Mouse (Mus musculus) kidney, adult 2 months (tissue): ENCODE measurements around the gene Actl10. TPM values are rescaled to one million over a fixed set of nuclear protein-coding genes. Genes with fewer than 3 reads are reported as not detected.
A peak's percentile ranks its signal among the peaks of the same experiment; 100 is the strongest.

Experiments
- DNase-seq: peaks from one replicate; pipeline ENCODE4 v3.0.0; 2021
- H3K27ac ChIP-seq: fragments of 200-500 bp; 2 replicates; pipeline ENCODE4 v1.5.1; 2012; ENCODE audit warnings: low read depth, low read length, control low read depth, inconsistent platforms; ENCODE audit not compliant: insufficient read depth
- H3K27me3 ChIP-seq: fragments of 200-500 bp; replicated peaks from 2 replicates; pipeline ENCODE4 v1.6.1; 2012; ENCODE audit warnings: mild to moderate bottlenecking, moderate library complexity, low read length, inconsistent platforms; ENCODE audit not compliant: control insufficient read depth, insufficient read depth
- H3K36me3 ChIP-seq: fragments of 200-500 bp; 2 replicates; pipeline ENCODE4 v1.6.1; 2012; ENCODE audit warnings: mild to moderate bottlenecking, moderate library complexity, low read length, inconsistent platforms; ENCODE audit not compliant: control insufficient read depth, insufficient read depth
- H3K4me1 ChIP-seq: fragments of 200-500 bp; 2 replicates; pipeline ENCODE4 v1.6.1; 2011; ENCODE audit warnings: low read length; ENCODE audit not compliant: control insufficient read depth, insufficient read depth
- H3K4me3 ChIP-seq: fragments of 200-500 bp; 2 replicates; pipeline ENCODE4 v1.5.1; 2011; ENCODE audit warnings: mild to moderate bottlenecking, low read depth, low read length, control low read depth; ENCODE audit not compliant: insufficient read depth
- CTCF ChIP-seq: fragments of 200-500 bp; conservative IDR thresholded peaks from 2 replicates; pipeline ENCODE4 v1.5.1; 2011; ENCODE audit warnings: low read depth, mild to moderate bottlenecking, control low read depth, low read length, moderate library complexity, mixed read lengths; ENCODE audit not compliant: insufficient read depth, insufficient read length
- POLR2A ChIP-seq: fragments of 200-500 bp; IDR thresholded peaks from one replicate; pipeline ENCODE4 v1.6.1; 2011; ENCODE audit warnings: low read depth, low read length, control low read depth
- WGBS: fragments of 180-500 bp; shearing (Covaris S2); methylation state at CpG from one replicate; pipeline ENCODE4 v1.1.7; 2018; 5-methylcytosine and 5-hydroxymethylcytosine counted together
- polyA plus RNA-seq: library from polyadenylated mRNA; depleted of rRNA; stranded (reverse); fragments of >200 nt; gene quantifications from 2 replicates; pipeline ENCODE4 v1.2.3, GENCODE M21; 2012

The Actl10 gene
- polyA plus RNA-seq, 1 experiment, result not detected

- Histone ChIP-seq H3K36me3 (no peaks in the 10 kb centered on the region), H3K27me3 (no peaks in the 10 kb centered on the region), H3K27ac (no peak overlapping the region), H3K4me3 (no peak overlapping the region), H3K4me1 (no peaks in the 10 kb centered on the region; the same call in 1 of the 2 replicates)
- TF ChIP-seq CTCF (no peak), POLR2A (no peak)
- WGBS, result 95% methylated on average over 3 of the region's 3 CpGs
- no peak for DNase-seq
These were observed 14.0 kb downstream of the Actl10 start for GRCm38 (mm10) chr2:154565562-154565961.

GRCm38 (mm10) chr2:154566641-154567040, 15.1 kb downstream of the Actl10 start:
- H3K4me1 ChIP-seq, result no peaks in the 10 kb centered on the region; the same call in 1 of the 2 replicates
- WGBS, result 47% methylated on average over 8 of the region's 8 CpGs
- H3K27ac ChIP-seq, result peak overlapping the region; percentile 48; the same call in 1 of the 2 replicates
- H3K27me3 ChIP-seq, result no peaks in the 10 kb centered on the region
- peak; percentile 65 for DNase-seq
- no peaks in the 10 kb centered on the region for H3K36me3 ChIP-seq
- TF ChIP-seq CTCF (no peak), POLR2A (no peak)
- no peak overlapping the region for H3K4me3 ChIP-seq

- Histone ChIP-seq H3K4me1 (no peaks in the 10 kb centered on the region; the same call in 1 of the 2 replicates), H3K27ac (no peak overlapping the region), H3K4me3 (no peak overlapping the region), H3K36me3 (no peaks in the 10 kb centered on the region), H3K27me3 (no peaks in the 10 kb centered on the region)
- DNase-seq, result no peak
- WGBS, result 48% methylated on average over 2 of the region's 2 CpGs
- TF ChIP-seq CTCF (no peak), POLR2A (no peak)
These were observed 16.2 kb downstream of the Actl10 start for GRCm38 (mm10) chr2:154567766-154568165.

GRCm38 (mm10) chr2:154568329-154569070, 16.9 kb downstream of the Actl10 start:
- no peak overlapping the region for H3K27ac ChIP-seq
- WGBS, result 59% methylated on average over 10 of the region's 10 CpGs
- DNase-seq, result no peak

GRCm38 (mm10) chr2:154569071-154569748, 17.6 kb downstream of the Actl10 start:
- Histone ChIP-seq H3K4me3 (peak overlapping the region; percentile 45), H3K4me1 (no peaks in the 10 kb centered on the region; the same call in 1 of the 2 replicates), H3K27ac (no peak overlapping the region), H3K36me3 (no peaks in the 10 kb centered on the region), H3K27me3 (no peaks in the 10 kb centered on the region)
- peak; percentile 68 for DNase-seq
- TF ChIP-seq CTCF, result no peak
- no peak for TF ChIP-seq POLR2A
- WGBS, result 2% methylated on average over 64 of the region's 70 CpGs

More at GRCm38 (mm10) chr2:154568329-154569070, 16.9 kb downstream of the Actl10 start:
- no peak overlapping the region for H3K4me3 ChIP-seq
- H3K4me1 ChIP-seq, result no peaks in the 10 kb centered on the region; the same call in 1 of the 2 replicates
- no peaks in the 10 kb centered on the region for H3K27me3 ChIP-seq
- TF ChIP-seq CTCF (no peak), POLR2A (no peak)
- no peaks in the 10 kb centered on the region for H3K36me3 ChIP-seq

GRCm38 (mm10) chr2:154569836-154570286, 18.3 kb downstream of the Actl10 start, which contains the start of gene E2f1:
Gene E2f1, minus strand, starts transcription at chr2:154569892.
- Histone ChIP-seq H3K4me3 (peak within 1 kb of the TSS; percentile 55), H3K27me3 (no peaks in the 10 kb centered on the region), H3K4me1 (no peaks in the 10 kb centered on the region; the same call in 1 of the 2 replicates), H3K36me3 (no peaks in the 10 kb centered on the region), H3K27ac (no peak within 1 kb of the TSS)
- WGBS, result under 1% methylated on average over 44 of the region's 44 CpGs
- peak; percentile 97 for DNase-seq
- no peak for TF ChIP-seq CTCF
- no peak for TF ChIP-seq POLR2A

- no peak overlapping the region for H3K27ac ChIP-seq
- no peak overlapping the region for H3K4me3 ChIP-seq
- no peaks in the 10 kb centered on the region for H3K36me3 ChIP-seq
- H3K27me3 ChIP-seq, result no peaks in the 10 kb centered on the region
- 56% methylated on average over 4 of the region's 4 CpGs for WGBS
- no peak for DNase-seq
- TF ChIP-seq POLR2A (no peak), CTCF (no peak)
- no peaks in the 10 kb centered on the region; the same call in 1 of the 2 replicates for H3K4me1 ChIP-seq
These were observed 19.1 kb downstream of the Actl10 start for GRCm38 (mm10) chr2:154570666-154571065.
